Mouse (Mus musculus): ENCODE measurements at regions not wholly inside any gene's neighbourhood (a gene's known extent, or its start where the extent isn't known, plus 50 kb on each side); places are given as distances from the start of the nearest gene placed in this dataset.

DNA sequence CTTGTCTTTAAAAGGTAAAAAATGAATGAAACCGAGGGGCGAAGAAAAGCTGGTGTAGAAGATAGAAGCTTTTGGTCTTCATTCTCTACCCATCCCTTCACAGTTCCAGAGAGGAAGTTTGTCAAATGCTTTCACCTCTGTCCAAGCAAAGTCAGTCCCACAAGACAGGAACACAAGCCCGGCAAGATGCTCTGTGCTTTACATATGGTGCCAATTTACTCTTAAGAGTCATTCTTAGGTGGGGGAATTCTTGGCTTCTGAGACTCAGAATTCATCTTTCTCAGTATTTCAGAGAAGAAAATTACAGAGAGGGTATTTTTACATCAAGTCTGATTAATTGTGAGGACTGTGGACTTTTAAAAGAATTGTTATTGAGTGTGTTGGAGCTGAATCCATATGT is 511.4 kb downstream of the Adra2a start:
- TF ChIP-seq CTCF (IDR thresholded peaks at IDR 0.05; ENCODE audit: control insufficient read depth, insufficient read depth, low read length), result no peak
- no peak for TF ChIP-seq POLR2A (IDR thresholded peaks at IDR 0.05; ENCODE audit: borderline replicate concordance, control insufficient read depth, low read depth, low read length)
